Mouse (Mus musculus) right cerebral cortex, adult 18-20 months (tissue): ENCODE data around the gene 4933402N22Rik.
"Not testable (repeated sequence)": the region's sequence is repeated elsewhere in the genome, so short reads cannot be mapped to it uniquely, and the experiment has no call there.

Source experiments
- DNase-seq: peaks from one replicate; pipeline ENCODE4 v3.0.0; 2022; ENCODE audit warnings: mixed read lengths

Gene 4933402N22Rik

DNA sequence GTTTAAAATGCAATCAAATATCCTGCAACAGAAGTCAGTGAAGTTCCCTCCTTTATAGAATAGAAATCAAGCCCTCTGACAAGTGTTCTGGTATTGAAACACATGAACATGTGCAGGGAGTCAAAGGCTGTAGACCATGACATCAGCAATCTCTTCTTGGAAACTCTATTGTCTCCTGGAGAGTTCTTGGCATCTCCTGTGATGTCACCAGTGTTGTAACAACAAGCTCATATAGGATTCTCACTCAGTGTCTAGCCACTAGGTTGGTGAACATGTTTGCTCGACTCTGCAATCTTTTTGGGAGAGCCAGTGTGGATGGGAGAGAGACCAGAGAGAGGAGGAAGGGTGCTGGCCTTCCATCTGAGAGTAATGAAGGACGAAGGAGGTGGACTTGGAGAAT, at the start of gene 4933402N22Rik:
TSS of gene 4933402N22Rik (plus strand) at position 301 of the 400 bp plus-strand sequence.
- DNase-seq = not testable (repeated sequence)

DNA sequence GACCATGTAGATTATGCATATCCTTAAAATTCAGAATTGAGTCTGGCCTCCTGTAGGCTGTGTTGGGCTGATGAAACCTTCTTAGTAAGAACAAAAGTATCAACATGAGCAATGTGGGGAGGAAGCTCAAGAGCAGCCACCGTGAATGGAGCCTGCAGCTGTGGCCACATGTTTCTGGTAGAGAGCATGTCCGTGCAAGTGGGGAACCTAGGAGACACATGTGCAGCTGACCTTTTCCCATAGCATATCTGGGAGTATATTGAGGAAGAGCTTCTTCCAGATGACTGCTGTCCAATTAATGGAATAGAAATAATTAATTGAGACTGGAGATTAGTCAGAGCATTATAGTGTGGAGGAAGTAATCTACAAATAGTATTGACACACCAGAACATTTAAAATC, 5.9 kb downstream of the 4933402N22Rik start:
- DNase-seq = not testable (repeated sequence)
